Mouse (Mus musculus): ENCODE results near the gene Rnf34.

DNA sequence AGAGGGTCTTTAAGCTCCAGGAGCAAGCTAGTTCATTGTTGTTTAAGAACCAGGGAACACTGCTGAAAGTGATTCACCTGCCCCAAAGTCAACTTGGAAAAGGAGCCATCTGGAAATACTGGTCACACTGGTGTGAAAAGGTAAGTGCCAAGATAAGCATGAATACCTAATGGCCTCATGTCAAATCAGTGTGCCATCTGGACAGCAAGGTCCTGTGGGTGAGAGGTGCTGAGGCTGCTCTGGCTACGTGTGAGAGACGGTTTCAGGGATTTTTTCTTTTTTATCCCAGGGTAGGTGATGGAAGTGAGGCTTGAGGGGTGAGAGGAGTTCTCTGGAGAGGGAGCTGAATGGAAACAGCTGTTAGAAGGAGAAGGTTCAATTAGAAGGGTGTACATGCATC is 23.7 kb downstream of the Rnf34 start:
- TF ChIP-seq CTCF (IDR thresholded peaks at IDR 0.05) (no peak), EP300 (IDR thresholded peaks at IDR 0.05) (no peak)

Measured in lung, postnatal 0 days (tissue).